Mouse (Mus musculus): ENCODE measurements around the gene Wdr95. TPM values are rescaled to one million over a fixed set of nuclear protein-coding genes. Genes with fewer than 3 reads are reported as not detected.

Wdr95 gene
- polyA plus RNA-seq, 1 experiment from 2014 or later, result 0.05 TPM

DNA sequence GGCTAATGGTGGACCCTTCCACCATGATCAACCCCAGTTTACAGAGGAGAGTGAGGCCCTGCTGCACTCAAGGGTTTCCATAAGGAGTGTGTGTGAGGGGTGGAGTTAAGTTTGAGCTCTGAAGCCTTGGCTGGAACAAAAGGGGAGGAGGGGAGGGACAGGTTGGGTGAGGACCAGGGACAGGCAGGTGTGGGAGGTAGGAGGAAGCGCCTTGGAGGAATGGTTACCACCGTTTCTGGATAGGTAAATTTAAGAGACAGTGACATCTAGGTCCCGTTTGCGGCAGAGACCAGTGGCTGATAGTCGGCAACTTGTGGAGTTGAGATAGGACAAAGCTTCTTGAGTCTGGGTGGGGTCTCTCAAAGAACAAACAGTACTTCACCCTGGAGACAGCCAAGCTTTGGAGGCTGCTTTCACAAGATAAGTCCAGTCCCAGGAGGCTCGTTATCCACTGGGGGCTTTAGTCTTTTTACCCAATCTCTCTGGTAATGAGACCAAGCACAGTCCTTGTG, 120.5 kb downstream of the Wdr95 start:
- Histone ChIP-seq H3K4me1 (replicated peaks; ENCODE audit: insufficient read depth, low read length) (no peaks in the 10 kb centered on the region), H3K9ac (ENCODE audit: low read depth, low read length) (no peak overlapping the region), H3K27me3 (ENCODE audit: insufficient read depth, low read length) (no peaks in the 10 kb centered on the region), H3K27ac (no peak overlapping the region), H3K4me3 (replicated peaks; ENCODE audit: low read depth, low read length) (no peak overlapping the region), H3K4me2 (ENCODE audit: low read length) (no peak overlapping the region), H3K36me3 (ENCODE audit: insufficient read depth, low read length) (no peaks in the 10 kb centered on the region), H3K9me3 (replicated peaks; ENCODE audit: low read length) (no peaks in the 10 kb centered on the region)
- WGBS, result 73% methylated on average over 6 of the region's 6 CpGs
- no peak for DNase-seq (ENCODE audit: low spot score)
- no peak for ATAC-seq (replicated peaks; ENCODE audit: low FRiP score, low read depth)
- no peak for TF ChIP-seq CTCF (IDR thresholded peaks at IDR 0.05; ENCODE audit: low read depth)

DNA sequence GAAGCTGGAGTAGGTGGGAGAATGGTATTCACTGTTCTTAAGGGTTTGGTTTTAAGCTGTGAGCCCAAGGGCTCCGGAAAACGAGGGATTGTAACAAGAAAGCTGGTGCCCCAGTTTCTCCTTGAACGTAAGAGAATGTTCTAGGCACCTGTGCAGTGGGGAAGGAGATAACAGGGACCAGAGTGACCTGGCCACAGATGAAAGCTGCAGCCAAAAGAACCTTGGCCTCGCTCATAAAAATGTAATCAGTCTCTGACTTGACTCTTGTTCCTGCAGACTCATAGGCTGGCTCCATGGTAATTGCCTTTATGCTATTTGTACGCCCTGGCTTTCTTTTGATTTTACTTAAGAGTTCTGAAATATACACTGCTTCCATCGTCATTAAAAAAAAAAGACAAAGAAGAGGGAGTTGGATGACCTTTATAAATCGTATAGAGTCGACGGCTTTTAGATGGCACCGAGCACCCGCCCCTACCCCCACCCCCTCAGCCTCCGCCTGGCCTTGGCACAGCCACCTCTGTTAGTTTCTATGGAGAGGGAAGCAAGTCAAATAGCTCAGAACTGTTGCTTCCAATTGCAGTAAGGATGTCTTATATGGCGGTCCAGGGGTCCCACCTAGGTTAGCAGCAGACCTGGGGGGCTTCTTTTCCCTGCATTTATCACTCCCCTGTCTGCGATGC, 121.2 kb downstream of the Wdr95 start:
- Histone ChIP-seq H3K9me3 (replicated peaks; ENCODE audit: low read length) (no peaks in the 10 kb centered on the region), H3K4me2 (ENCODE audit: low read length) (no peak overlapping the region), H3K9ac (ENCODE audit: low read depth, low read length) (no peak overlapping the region), H3K4me3 (replicated peaks; ENCODE audit: low read depth, low read length) (no peak overlapping the region), H3K27ac (no peak overlapping the region), H3K4me1 (replicated peaks; ENCODE audit: insufficient read depth, low read length) (no peaks in the 10 kb centered on the region), H3K27me3 (ENCODE audit: insufficient read depth, low read length) (no peaks in the 10 kb centered on the region), H3K36me3 (ENCODE audit: insufficient read depth, low read length) (no peaks in the 10 kb centered on the region)
- WGBS, result 67% methylated on average over 14 of the region's 14 CpGs
- DNase-seq (ENCODE audit: low spot score), result no peak
- no peak for TF ChIP-seq CTCF (IDR thresholded peaks at IDR 0.05; ENCODE audit: low read depth)
- no peak for ATAC-seq (replicated peaks; ENCODE audit: low FRiP score, low read depth)

DNA sequence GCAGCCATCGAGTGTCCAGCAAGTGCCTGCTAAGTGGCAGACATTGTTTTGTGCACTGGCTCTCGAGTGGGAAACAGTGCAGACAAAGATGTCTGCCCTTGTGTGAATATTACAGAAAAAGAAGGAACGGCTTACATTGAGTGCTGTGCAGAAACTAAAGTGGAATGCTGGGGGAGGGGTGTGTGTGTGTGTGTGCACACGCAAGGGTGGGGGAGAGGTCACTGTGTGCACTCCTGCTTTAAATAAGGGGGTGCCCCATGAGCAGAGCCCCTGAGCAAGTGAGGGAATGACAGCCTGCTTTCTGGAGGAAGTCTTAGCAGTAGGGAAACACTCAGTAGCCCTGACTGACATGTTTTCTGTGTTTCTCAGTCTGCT, 121.7 kb downstream of the Wdr95 start:
- Histone ChIP-seq H3K36me3 (ENCODE audit: insufficient read depth, low read length) (no peaks in the 10 kb centered on the region), H3K4me3 (replicated peaks; ENCODE audit: low read depth, low read length) (no peak overlapping the region), H3K9me3 (replicated peaks; ENCODE audit: low read length) (no peaks in the 10 kb centered on the region), H3K27ac (no peak overlapping the region), H3K27me3 (ENCODE audit: insufficient read depth, low read length) (no peaks in the 10 kb centered on the region), H3K4me1 (replicated peaks; ENCODE audit: insufficient read depth, low read length) (no peaks in the 10 kb centered on the region), H3K4me2 (ENCODE audit: low read length) (no peak overlapping the region), H3K9ac (ENCODE audit: low read depth, low read length) (no peak overlapping the region)
- ATAC-seq (replicated peaks; ENCODE audit: low FRiP score, low read depth), result no peak
- 63% methylated on average over 4 of the region's 4 CpGs for WGBS
- DNase-seq (ENCODE audit: low spot score), result no peak
- no peak for TF ChIP-seq CTCF (IDR thresholded peaks at IDR 0.05; ENCODE audit: low read depth)

DNA sequence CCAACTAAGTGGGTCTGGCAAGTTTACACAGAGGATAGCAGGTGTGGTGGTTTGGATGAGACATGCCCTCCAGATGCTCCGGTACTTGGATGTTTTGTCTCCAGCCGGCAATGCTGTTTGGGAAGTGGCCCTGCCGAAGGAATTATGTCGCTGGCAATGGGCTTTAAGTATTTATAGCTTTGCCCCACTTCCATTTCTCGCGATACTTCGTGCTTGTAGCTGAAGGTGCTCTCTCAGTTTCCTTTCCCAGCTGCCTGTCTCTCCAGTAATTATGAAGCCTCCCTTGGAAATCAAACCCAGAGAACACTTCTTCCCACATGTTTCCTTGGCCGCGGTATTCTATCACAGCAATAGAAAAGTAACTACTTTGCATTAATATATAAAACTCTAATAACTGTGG, 127.2 kb downstream of the Wdr95 start:
- WGBS, result 81% methylated on average over 9 of the region's 9 CpGs
- no peaks in the 10 kb centered on the region for H3K4me1 ChIP-seq (replicated peaks; ENCODE audit: insufficient read depth, low read length)
- ATAC-seq (replicated peaks; ENCODE audit: low FRiP score, low read depth) (no peak), DNase-seq (ENCODE audit: low spot score) (no peak)
- H3K9me3 ChIP-seq (replicated peaks; ENCODE audit: low read length), result no peaks in the 10 kb centered on the region
- H3K9ac ChIP-seq (ENCODE audit: low read depth, low read length), result no peak overlapping the region
- TF ChIP-seq CTCF (IDR thresholded peaks at IDR 0.05; ENCODE audit: low read depth), result no peak
- H3K4me2 ChIP-seq (ENCODE audit: low read length), result no peak overlapping the region
- H3K36me3 ChIP-seq (ENCODE audit: insufficient read depth, low read length), result no peaks in the 10 kb centered on the region
- H3K27ac ChIP-seq, result no peak overlapping the region
- H3K4me3 ChIP-seq (replicated peaks; ENCODE audit: low read depth, low read length), result no peak overlapping the region
- H3K27me3 ChIP-seq (ENCODE audit: insufficient read depth, low read length), result no peaks in the 10 kb centered on the region

DNA sequence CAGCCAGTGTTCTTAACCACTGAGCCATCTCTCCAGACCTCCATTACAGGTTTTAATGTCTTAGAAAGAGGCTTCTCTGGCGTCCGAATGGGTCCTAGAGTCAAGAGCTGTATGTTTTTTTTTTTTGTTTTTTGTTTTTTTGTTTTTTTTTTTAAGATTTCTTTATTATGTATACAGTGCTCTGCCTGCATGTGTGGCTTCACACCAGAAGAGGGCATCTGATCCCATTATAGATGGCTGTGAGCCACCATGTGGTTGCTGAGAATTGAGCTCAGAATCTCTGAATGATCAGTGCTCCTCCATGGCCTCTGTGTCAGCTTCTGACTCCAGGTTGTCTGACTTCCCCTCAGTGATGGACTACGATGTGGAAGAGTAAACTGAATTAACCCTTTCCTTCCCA, 129.5 kb downstream of the Wdr95 start:
- H3K9me3 ChIP-seq (replicated peaks; ENCODE audit: low read length), result no peaks in the 10 kb centered on the region
- 53% methylated on average over 3 of the region's 3 CpGs for WGBS
- no peak overlapping the region for H3K27ac ChIP-seq
- ATAC-seq (replicated peaks; ENCODE audit: low FRiP score, low read depth) (no peak), DNase-seq (ENCODE audit: low spot score) (no peak)
- no peaks in the 10 kb centered on the region for H3K36me3 ChIP-seq (ENCODE audit: insufficient read depth, low read length)
- no peaks in the 10 kb centered on the region for H3K4me1 ChIP-seq (replicated peaks; ENCODE audit: insufficient read depth, low read length)
- H3K9ac ChIP-seq (ENCODE audit: low read depth, low read length), result no peak overlapping the region
- no peak for TF ChIP-seq CTCF (IDR thresholded peaks at IDR 0.05; ENCODE audit: low read depth)
- no peaks in the 10 kb centered on the region for H3K27me3 ChIP-seq (ENCODE audit: insufficient read depth, low read length)
- no peak overlapping the region for H3K4me3 ChIP-seq (replicated peaks; ENCODE audit: low read depth, low read length)
- no peak overlapping the region for H3K4me2 ChIP-seq (ENCODE audit: low read length)

DNA sequence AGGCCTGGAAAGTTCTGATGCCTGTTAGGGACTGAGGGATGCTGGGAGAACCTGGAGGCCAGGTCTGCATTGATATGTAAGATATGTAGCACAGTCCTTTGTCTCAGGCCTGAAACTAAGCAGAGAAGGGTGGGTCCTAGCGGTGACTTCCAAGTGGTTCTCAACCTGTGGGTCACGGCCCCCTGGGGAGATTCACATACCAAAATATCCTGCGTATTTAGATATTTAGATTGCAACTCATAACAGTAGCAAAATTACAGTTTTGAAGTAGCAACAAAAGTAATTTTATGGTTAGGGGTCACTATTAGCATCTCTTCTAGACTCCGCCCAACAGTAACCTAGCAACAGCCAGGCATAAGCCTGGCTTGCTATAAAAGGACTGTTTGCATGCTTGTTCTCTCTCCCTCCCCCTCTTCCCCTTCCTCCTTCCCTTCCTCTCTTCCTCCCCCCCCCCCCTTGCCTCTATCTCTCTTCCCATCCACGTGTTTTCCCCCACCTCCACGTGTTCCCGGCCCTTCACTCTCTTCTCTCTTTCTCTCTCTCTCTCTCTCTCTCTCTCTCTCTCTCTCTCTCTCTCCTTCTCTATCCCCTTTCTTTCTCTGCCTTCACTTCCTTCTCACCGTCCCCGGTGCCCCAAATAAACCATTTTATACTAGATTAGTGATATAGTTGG, 130.4 kb downstream of the Wdr95 start:
- H3K27me3 ChIP-seq (ENCODE audit: insufficient read depth, low read length), result no peaks in the 10 kb centered on the region
- H3K4me2 ChIP-seq (ENCODE audit: low read length), result no peak overlapping the region
- TF ChIP-seq CTCF (IDR thresholded peaks at IDR 0.05; ENCODE audit: low read depth), result no peak
- no peaks in the 10 kb centered on the region for H3K36me3 ChIP-seq (ENCODE audit: insufficient read depth, low read length)
- no peak for DNase-seq (ENCODE audit: low spot score)
- H3K27ac ChIP-seq, result no peak overlapping the region
- no peak for ATAC-seq (replicated peaks; ENCODE audit: low FRiP score, low read depth)
- no peaks in the 10 kb centered on the region for H3K9me3 ChIP-seq (replicated peaks; ENCODE audit: low read length)
- H3K4me3 ChIP-seq (replicated peaks; ENCODE audit: low read depth, low read length), result no peak overlapping the region
- WGBS, result 68% methylated on average over 9 of the region's 9 CpGs
- H3K9ac ChIP-seq (ENCODE audit: low read depth, low read length), result no peak overlapping the region
- no peaks in the 10 kb centered on the region for H3K4me1 ChIP-seq (replicated peaks; ENCODE audit: insufficient read depth, low read length)

All from kidney, postnatal 0 days (tissue).